Mouse (Mus musculus) lung, postnatal 0 days (tissue): Measurements from ENCODE around the gene Garnl3. TPM values are rescaled to one million over a fixed set of nuclear protein-coding genes. Genes with fewer than 3 reads are reported as not detected.

ENCODE experiments used
- ATAC-seq: fragments of 200-750 bp; cut with Nextera tagmentation; 2 replicates; pipeline ENCODE4 v1.8.0; 2017; ENCODE audit warnings: moderate library complexity
- DNase-seq: peaks from one replicate; pipeline ENCODE4 v3.0.0-alpha.2; 2016; ENCODE audit warnings: low spot score
- H3K27ac ChIP-seq: fragments of 300-500 bp; sonication (generic); 2 replicates; pipeline ENCODE4 v1.5.1; 2014; ENCODE audit warnings: antibody characterized with exemption, mild to moderate bottlenecking, low read length, mixed read lengths
- H3K27me3 ChIP-seq: fragments of 300-500 bp; sonication (generic); replicated peaks from 2 replicates; pipeline ENCODE4 v1.6.1; 2014; ENCODE audit warnings: low read length, mixed read lengths; ENCODE audit not compliant: insufficient read depth
- H3K36me3 ChIP-seq: fragments of 300-500 bp; sonication (generic); 2 replicates; pipeline ENCODE4 v1.6.1; 2014; ENCODE audit warnings: low read length, mixed read lengths; ENCODE audit not compliant: insufficient read depth
- H3K4me1 ChIP-seq: fragments of 300-500 bp; sonication (generic); 2 replicates; pipeline ENCODE4 v1.6.1; 2014; ENCODE audit warnings: antibody characterized with exemption, low read depth, low read length, mixed read lengths; ENCODE audit not compliant: insufficient read depth
- H3K4me2 ChIP-seq: fragments of 300-500 bp; sonication (generic); replicated peaks from 2 replicates; pipeline ENCODE4 v1.6.1; 2014; ENCODE audit warnings: low read depth, mild to moderate bottlenecking, low read length, moderate library complexity, mixed read lengths
- H3K4me3 ChIP-seq: fragments of 300-500 bp; sonication (generic); 2 replicates; pipeline ENCODE4 v1.5.1; 2014; ENCODE audit warnings: low read depth, low read length
- H3K9ac ChIP-seq: fragments of 300-500 bp; sonication (generic); replicated peaks from 2 replicates; pipeline ENCODE4 v1.6.1; 2014; ENCODE audit warnings: low read depth, mild to moderate bottlenecking
- H3K9me3 ChIP-seq: fragments of 300-500 bp; sonication (generic); 2 replicates; pipeline ENCODE4 v1.6.1; 2016; ENCODE audit warnings: low read length, mixed read lengths
- CTCF ChIP-seq: IDR thresholded peaks from 2 replicates; pipeline ENCODE4 v1.5.1; 2016; ENCODE audit warnings: antibody characterized with exemption, mild to moderate bottlenecking
- EP300 ChIP-seq: IDR thresholded peaks from 2 replicates; pipeline ENCODE4 v1.6.1; 2016; ENCODE audit warnings: antibody characterized with exemption, mild to moderate bottlenecking, control low read depth
- WGBS: fragments of 180-500 bp; shearing (Covaris S2); extraction: QIAGEN DNeasy Blood & Tissue Kit; methylation state at CpG from one replicate; pipeline ENCODE4 v1.1.7; 2014; 5-methylcytosine and 5-hydroxymethylcytosine counted together
- polyA plus RNA-seq: library from polyadenylated mRNA; unstranded; fragments of >200 nt; fragmentation: Nextera tagmentation; extraction: Ambion mirVana; gene quantifications from 2 replicates; pipeline ENCODE4 v1.2.1, GENCODE M21; 2015

The Garnl3 gene
- polyA plus RNA-seq, 1 experiment from 2014 or later: 5.9 TPM

DNA sequence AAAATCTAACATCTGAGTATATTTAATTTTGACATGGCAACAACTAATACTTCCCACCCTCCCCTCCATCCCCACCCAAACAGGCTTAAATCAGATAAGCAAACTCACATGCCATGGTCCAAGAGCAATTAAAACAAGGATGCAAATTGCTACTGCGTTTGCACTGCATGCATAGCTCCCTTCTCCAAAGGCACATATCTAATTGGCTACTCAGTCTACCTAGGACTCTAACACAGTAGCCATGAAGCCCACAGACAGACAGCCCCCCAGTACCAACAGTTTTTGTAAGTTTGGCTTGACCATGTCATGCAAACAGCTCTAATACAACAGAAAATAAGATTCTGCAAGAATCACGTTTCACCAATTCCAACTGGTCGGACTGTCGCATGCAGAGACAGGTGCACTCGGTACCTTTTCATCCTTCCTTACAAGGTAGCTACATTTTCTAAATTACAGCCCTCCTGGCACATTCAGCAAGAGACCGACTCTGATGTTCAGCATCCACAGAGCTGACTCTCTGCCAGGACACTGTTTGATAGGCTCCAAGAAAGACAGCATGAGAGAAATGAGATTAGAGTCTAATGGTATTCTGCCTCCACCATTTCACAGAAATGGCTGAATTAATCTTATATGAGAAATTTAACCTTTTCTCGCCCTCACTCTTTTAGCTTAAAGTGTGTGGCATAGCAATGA, 44.6 kb downstream of the Garnl3 start:
- no peak for ATAC-seq
- Histone ChIP-seq H3K9ac (no peak overlapping the region), H3K27me3 (no peaks in the 10 kb centered on the region), H3K4me1 (no peaks in the 10 kb centered on the region), H3K4me3 (no peak overlapping the region), H3K4me2 (no peak overlapping the region), H3K27ac (no peak overlapping the region), H3K36me3 (no peaks in the 10 kb centered on the region), H3K9me3 (no peaks in the 10 kb centered on the region)
- WGBS: 74% methylated on average over 7 of the region's 7 CpGs
- DNase-seq: no peak
- TF ChIP-seq CTCF (no peak), EP300 (no peak)

DNA sequence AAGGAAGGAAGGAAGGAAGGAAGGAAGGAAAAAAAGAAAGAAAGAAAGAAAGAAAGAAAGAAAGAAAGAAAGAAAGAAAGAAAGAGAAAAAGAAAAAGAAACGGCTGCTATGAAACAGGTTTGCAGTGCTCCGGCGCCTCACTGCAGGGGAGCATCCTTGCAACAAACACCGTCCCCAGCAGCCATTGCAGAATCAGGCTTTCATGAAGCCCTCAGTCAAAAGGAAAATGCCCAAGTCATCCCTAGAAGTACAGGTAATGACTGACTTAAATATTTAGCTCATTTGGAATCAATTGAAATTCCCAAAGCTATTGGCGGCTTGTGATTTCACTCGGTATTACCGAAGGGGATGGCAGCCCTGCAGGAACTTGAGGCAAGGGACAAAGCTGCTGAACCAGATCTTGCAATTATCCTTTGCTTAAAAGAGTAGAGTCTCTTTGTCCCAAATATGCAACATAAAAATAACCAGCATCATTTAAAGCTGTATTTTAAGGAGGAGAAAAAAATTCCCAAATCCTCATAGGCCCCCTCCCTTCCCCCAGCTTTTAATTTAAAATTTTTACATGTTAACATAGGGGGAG, 45.3 kb downstream of the Garnl3 start:
- WGBS: 69% methylated on average over 7 of the region's 7 CpGs
- Histone ChIP-seq H3K27ac (no peak overlapping the region), H3K4me2 (no peak overlapping the region), H3K36me3 (no peaks in the 10 kb centered on the region), H3K9ac (no peak overlapping the region), H3K9me3 (no peaks in the 10 kb centered on the region), H3K4me1 (no peaks in the 10 kb centered on the region), H3K27me3 (no peaks in the 10 kb centered on the region), H3K4me3 (no peak overlapping the region)
- DNase-seq: no peak
- TF ChIP-seq EP300 (no peak), CTCF (no peak)
- no peak for ATAC-seq

DNA sequence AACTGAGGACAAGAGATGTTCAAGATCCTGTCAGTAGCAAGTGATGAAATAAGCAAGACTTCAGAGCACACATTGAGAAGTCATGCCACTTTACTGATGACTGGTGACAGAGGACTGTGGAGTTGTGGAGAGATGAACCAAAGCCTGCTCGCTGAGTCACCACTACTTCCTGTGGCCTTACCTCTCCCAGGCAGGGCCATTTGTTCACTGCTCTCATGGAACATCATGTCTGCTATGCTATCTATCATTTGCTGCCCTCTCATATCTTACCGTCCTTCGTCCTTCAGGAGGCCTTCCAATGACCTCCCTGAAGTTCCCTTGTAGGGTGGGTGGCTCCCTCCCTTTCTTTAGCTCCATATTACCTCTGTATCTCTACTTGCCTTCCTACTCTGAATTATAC, 47.2 kb downstream of the Garnl3 start:
- H3K9me3 ChIP-seq: no peaks in the 10 kb centered on the region
- DNase-seq: no peak
- H3K36me3 ChIP-seq: no peaks in the 10 kb centered on the region
- 65% methylated on average over 3 of the region's 3 CpGs for WGBS
- TF ChIP-seq EP300 (no peak), CTCF (no peak)
- no peak for ATAC-seq
- no peak overlapping the region for H3K9ac ChIP-seq
- no peaks in the 10 kb centered on the region for H3K4me1 ChIP-seq
- no peak overlapping the region for H3K4me2 ChIP-seq
- no peak overlapping the region for H3K27ac ChIP-seq
- no peaks in the 10 kb centered on the region for H3K27me3 ChIP-seq
- H3K4me3 ChIP-seq: no peak overlapping the region

DNA sequence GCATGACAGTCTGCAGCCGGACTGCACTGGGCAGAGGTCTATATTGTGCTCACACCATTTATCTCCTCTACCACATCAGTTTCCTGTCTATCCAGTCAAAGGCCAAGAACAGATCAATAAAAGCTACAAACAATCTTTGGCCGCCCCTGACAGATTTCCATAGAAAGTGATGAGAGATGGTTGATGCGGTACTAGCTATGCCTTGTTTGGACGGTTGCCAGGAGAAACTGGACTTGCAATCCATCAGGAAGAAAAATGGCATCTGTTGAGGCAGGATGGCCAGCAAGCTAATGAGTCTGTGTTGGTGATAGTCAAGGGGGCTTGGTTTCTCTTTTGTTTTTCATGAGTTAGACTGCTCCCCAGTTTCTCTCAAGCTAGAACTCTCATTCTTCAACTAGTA, 51.3 kb downstream of the Garnl3 start:
- Histone ChIP-seq H3K9me3 (no peaks in the 10 kb centered on the region), H3K4me3 (no peak overlapping the region), H3K27ac (no peak overlapping the region), H3K4me1 (no peaks in the 10 kb centered on the region), H3K36me3 (no peaks in the 10 kb centered on the region), H3K27me3 (no peaks in the 10 kb centered on the region), H3K4me2 (no peak overlapping the region), H3K9ac (no peak overlapping the region)
- TF ChIP-seq EP300 (no peak), CTCF (no peak)
- ATAC-seq: no peak
- WGBS: 28% methylated on average over 4 of the region's 4 CpGs
- no peak for DNase-seq

GRCm38 (mm10) chr2:33077252-33077651, 54.2 kb downstream of the Garnl3 start:
- Histone ChIP-seq H3K9me3 (no peaks in the 10 kb centered on the region), H3K4me1 (no peaks in the 10 kb centered on the region), H3K36me3 (no peaks in the 10 kb centered on the region), H3K9ac (no peak overlapping the region), H3K27me3 (no peaks in the 10 kb centered on the region), H3K4me3 (no peak overlapping the region), H3K4me2 (no peak overlapping the region), H3K27ac (no peak overlapping the region)
- WGBS: 23% methylated on average over 3 of the region's 3 CpGs
- TF ChIP-seq EP300 (no peak), CTCF (peak; percentile 67)
- ATAC-seq (no peak), DNase-seq (peak; percentile 32)

DNA sequence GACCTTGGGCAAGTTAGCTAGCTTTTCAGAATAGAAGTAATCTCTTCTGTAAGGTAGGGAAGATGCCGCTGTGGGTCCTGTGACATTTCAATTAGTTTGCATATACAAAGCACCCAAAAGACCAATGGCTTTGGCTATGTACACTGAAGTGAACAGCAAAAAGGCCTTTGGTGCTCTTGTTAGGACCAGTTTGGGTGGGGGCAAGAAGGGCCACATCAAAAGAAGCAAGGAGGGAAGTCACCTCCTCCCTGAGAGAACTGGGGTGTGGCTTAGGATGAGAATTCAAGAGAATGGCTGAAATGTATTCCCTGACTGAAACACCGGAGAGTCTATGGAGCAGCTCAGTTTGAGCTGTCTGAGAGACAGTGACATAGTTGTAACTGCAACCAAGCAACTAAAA, 56.5 kb downstream of the Garnl3 start:
- H3K9me3 ChIP-seq: no peaks in the 10 kb centered on the region
- no peak for ATAC-seq
- no peak for DNase-seq
- no peak overlapping the region for H3K9ac ChIP-seq
- no peaks in the 10 kb centered on the region for H3K36me3 ChIP-seq
- TF ChIP-seq EP300: no peak
- H3K27ac ChIP-seq: no peak overlapping the region
- no peaks in the 10 kb centered on the region for H3K27me3 ChIP-seq
- H3K4me2 ChIP-seq: no peak overlapping the region
- no peak overlapping the region for H3K4me3 ChIP-seq
- no peaks in the 10 kb centered on the region for H3K4me1 ChIP-seq
- WGBS: 76% methylated on average over 2 of the region's 2 CpGs
